ENCODE assay signal across 24 mouse cellular contexts in the genomic region with DNA sequence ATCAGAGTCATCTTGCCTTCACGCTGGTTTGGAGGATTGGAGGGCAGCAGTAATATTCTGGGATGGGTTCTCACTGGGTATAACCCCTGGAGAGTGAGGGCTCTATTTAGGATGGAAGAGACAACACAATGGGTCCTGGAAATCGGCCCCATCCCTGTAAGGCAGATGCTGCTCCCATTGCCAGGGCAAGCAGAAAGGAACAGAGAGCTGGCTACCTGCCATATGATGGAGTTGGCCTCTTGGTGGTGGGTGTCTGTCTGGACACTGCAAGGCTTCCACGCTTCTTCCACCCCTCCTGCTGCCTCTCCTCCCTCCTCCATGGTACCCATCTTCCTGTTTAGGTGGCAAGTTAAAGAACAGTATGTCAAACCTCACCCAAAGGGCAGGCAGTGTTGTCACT.
"Had no signal": no experiment of that assay in that cellular context is flagged by ENCODE, and none has a peak within 500 bp of the region (broad histone marks: within the 10 kb centered on the region; RNA-seq: fewer than 3 reads in every experiment).

No protein-coding gene starts in this region.

- H3K27me3 ChIP-seq: heart, embryonic 12.5 days; hindbrain, embryonic 12.5 days; intestine, embryonic 15.5 days had no signal

- ATAC-seq: hindbrain, embryonic 16.5 days; inflammation-experienced regulatory T-cells, adult 6 months; intestine, embryonic 15.5 days; intestine, postnatal 0 days had no signal

- H3K9me3 ChIP-seq: heart, embryonic 12.5 days; hindbrain, embryonic 10.5 days; hindbrain, embryonic 12.5 days; intestine, embryonic 15.5 days; limb, embryonic 10.5 days; limb, embryonic 12.5 days had no signal

- H3K4me3 ChIP-seq: heart, adult 2 months; heart, embryonic 12.5 days; hindbrain, embryonic 10.5 days; hindbrain, embryonic 12.5 days; intestine, embryonic 15.5 days; layer of hippocampus, adult 2 months; left cerebral cortex, adult 2 months; limb, embryonic 10.5 days; limb, embryonic 12.5 days had no signal

- H3K9ac ChIP-seq: heart, embryonic 12.5 days; hindbrain, embryonic 12.5 days; hindbrain, embryonic 14.5 days; intestine, embryonic 15.5 days; limb, embryonic 12.5 days had no signal

- H3K4me2 ChIP-seq: heart, embryonic 12.5 days; hindbrain, embryonic 12.5 days; hindbrain, embryonic 14.5 days; intestine, embryonic 15.5 days; limb, embryonic 12.5 days; liver, embryonic 11.5 days had no signal

- H3K4me1 ChIP-seq: intestine, embryonic 15.5 days had no signal

- DNase-seq: gastrocnemius, postnatal 10 days; gastrocnemius, postnatal 25 days; heart, adult 2 months; heart, postnatal 10 days; heart, postnatal 4 days; kidney, adult 18-20 months; kidney, adult 8-10 months; kidney, postnatal 10 days; kidney, postnatal 25 days; kidney, postnatal 4 days; liver had no signal

- H3K27ac ChIP-seq: heart, adult 2 months; hindbrain, embryonic 10.5 days; hindbrain, embryonic 12.5 days; hindbrain, embryonic 14.5 days; intestine, embryonic 15.5 days; layer of hippocampus, adult 2 months; left cerebral cortex, adult 2 months; limb, embryonic 10.5 days; limb, embryonic 12.5 days had no signal

- H3K36me3 ChIP-seq: heart, embryonic 12.5 days; hindbrain, embryonic 10.5 days; hindbrain, embryonic 12.5 days; intestine, embryonic 15.5 days; limb, embryonic 10.5 days; limb, embryonic 12.5 days had no signal
